Mouse (Mus musculus) megakaryocyte, embryonic 14.5 days (primary cell): ENCODE data around the gene Lhx9. TPM values are rescaled to one million over a fixed set of nuclear protein-coding genes. Genes with fewer than 3 reads are reported as not detected.

Experiments
- H3K27me3 ChIP-seq: replicated peaks from 2 replicates; pipeline ENCODE3; 2012; ENCODE audit warnings: inconsistent platforms
- H3K36me3 ChIP-seq: replicated peaks from 2 replicates; pipeline ENCODE3; 2012; ENCODE audit warnings: low read length, inconsistent platforms, mixed read lengths
- H3K4me1 ChIP-seq: 2 replicates; pipeline ENCODE4 v1.6.1; 2012; ENCODE audit warnings: inconsistent platforms
- H3K4me3 ChIP-seq: replicated peaks from 2 replicates; pipeline ENCODE3; 2012; ENCODE audit warnings: moderate library complexity, mild to moderate bottlenecking, inconsistent platforms
- H3K9me3 ChIP-seq: 2 replicates; pipeline ENCODE4 v1.6.1; 2012; ENCODE audit warnings: inconsistent platforms
- FLI1 ChIP-seq: IDR thresholded peaks from 2 replicates; pipeline ENCODE4 v1.6.1; 2012; ENCODE audit warnings: low read length, inconsistent platforms, mixed read lengths
- GATA1 ChIP-seq: IDR thresholded peaks from 3 replicates; pipeline ENCODE4 v1.6.1; 2012; ENCODE audit warnings: mixed read lengths, low read length, inconsistent platforms, borderline replicate concordance
- polyA plus RNA-seq: library from polyadenylated mRNA; stranded (reverse); fragments of >175 nt; gene quantifications from 2 replicates; pipeline ENCODE4 v1.2.3, GENCODE M21; 2012; ENCODE audit warnings: low replicate concordance; ENCODE audit not compliant: insufficient read depth

Lhx9 gene
- polyA plus RNA-seq, 1 experiment = not detected

DNA sequence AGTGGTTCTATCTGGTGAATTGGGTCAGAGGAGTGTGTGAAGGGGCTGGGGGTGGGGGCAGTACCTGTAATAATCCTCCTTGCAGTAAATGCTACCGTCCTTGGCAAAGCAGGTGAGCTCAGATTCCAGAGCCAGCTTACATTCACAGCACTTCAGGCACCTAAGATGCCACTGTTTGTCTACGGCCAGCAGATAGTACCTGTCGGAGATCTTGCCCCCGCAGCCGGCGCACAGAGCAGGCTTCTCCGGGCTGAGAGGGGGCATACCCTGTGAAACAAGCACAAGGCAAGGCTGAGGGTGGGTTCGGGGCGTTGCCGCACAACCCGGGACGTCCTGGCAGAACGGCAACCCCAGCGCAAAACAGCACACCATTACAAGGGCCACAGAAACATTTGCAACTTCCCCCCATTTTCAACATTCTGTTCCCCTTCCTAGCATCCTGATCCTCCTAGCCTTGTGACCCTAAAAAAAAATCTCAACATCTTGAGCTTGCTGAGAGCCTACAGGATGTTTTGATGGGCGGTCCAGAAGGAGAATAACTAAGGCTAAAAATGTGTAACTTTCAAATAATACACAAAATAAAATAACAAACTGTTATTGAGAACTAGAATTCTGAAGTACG lies 8.5 kb downstream of the Lhx9 start:
- Histone ChIP-seq H3K27me3 (peaks cover 92% of the 10 kb centered on the region), H3K9me3 (peaks cover 5% of the 10 kb centered on the region; the same call in 1 of the 2 replicates), H3K36me3 (no peaks in the 10 kb centered on the region), H3K4me3 (no peak overlapping the region), H3K4me1 (peaks cover 54% of the 10 kb centered on the region)
- no peak for TF ChIP-seq GATA1

DNA sequence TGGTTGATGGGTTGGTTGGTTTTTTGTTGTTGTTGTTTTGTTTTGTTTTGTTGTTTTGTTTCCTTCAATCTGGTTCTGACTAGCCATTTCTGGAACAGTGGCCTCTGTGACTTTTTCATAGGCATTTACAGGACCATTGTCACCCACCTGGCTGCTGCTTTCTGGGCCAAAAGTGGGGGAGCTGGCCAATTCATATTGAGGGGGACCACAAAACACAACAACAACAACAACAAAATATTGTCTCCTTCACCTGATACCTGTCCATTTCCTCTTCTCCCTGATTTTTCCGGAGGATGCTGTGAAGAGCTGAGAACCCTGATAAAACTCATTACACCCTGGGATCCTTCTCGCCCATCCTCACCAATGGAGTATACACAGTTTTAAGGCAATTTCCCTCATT lies 9.1 kb downstream of the Lhx9 start:
- peaks cover 90% of the 10 kb centered on the region for H3K27me3 ChIP-seq
- TF ChIP-seq FLI1 (no peak), GATA1 (no peak)

DNA sequence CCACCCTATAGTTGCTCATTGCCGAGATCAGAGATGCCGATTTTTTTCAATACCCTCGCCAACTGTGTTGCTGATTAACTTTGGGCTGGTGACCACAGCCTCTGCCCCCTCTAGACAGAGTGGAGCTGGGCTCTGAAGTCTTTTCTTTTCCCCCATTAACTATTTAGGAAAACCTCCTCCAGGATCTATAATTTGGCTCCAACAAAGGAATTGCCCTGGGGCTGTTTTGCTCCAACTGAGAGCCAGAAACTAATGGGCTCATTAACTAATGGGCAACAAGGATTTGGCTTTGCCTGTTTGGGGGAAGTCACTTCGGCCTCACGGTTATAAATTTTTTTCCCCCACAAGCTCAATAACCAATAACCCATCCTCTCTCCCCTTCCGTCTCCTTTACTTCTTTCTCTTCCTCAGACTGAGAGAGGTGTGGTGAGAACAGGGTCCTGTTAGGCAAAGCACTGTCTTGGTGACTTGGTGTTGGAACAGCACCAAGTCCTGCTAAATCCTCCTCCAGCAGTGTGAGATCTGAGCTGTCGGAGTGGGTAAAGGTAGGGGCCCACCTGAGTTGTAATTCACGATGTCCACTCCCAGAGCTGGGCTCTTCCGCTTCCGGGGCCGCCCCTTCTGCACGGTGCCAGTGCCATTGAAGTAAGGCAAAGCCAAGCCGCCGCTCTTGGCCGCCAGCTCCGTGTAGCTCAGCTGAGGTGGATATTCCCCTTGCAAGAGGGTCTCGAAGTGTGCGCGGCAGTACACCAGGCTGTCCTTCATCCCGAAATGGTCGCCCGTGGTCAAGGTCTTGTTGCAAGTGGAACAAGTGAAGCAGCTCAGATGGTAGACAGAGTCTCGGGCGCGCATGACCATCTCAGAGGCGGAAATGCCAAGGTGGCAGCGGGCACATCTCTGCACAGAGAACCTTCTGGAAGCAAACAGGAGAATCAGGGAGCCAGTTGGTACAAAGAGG lies 10.3 kb downstream of the Lhx9 start:
- Histone ChIP-seq H3K4me1 (peaks cover 42% of the 10 kb centered on the region), H3K36me3 (no peaks in the 10 kb centered on the region), H3K4me3 (peak overlapping the region; percentile 86), H3K9me3 (peaks cover 5% of the 10 kb centered on the region; the same call in 1 of the 2 replicates), H3K27me3 (peaks cover 83% of the 10 kb centered on the region)
- TF ChIP-seq FLI1 (no peak), GATA1 (no peak)

More for the DNA sequence above, 9.1 kb downstream of the Lhx9 start:
- no peak overlapping the region for H3K4me3 ChIP-seq
- no peaks in the 10 kb centered on the region for H3K36me3 ChIP-seq
- H3K4me1 ChIP-seq = peaks cover 54% of the 10 kb centered on the region
- H3K9me3 ChIP-seq = peaks cover 5% of the 10 kb centered on the region; the same call in 1 of the 2 replicates

DNA sequence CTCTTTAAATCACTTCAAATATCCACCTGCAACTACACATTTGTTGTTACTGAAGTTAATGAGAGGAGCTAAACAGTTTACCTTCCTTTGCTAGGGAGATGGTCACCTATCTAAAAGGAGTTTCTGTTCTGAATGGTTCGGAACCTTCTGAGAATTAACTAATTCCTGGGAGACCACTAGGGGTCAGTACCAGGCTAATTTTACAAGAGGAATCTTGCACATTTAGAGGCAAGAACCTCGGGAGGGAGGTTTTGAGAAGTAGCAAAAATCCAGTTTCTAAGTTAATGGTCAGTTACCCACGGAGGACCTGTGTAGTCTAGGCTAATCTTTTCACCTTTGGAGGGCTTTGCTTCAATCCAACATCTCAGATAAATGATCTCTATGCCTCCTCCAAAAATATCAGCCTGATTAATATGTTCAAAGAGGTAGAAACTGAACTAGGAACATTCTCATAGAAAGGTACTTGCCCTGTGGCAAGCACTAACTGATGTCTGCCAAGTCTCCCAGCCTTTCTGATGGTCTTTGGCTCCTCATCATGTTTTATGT lies 12.9 kb downstream of the Lhx9 start:
- H3K4me1 ChIP-seq = peaks cover 28% of the 10 kb centered on the region
- peaks cover 5% of the 10 kb centered on the region; the same call in 1 of the 2 replicates for H3K9me3 ChIP-seq
- TF ChIP-seq GATA1 (no peak), FLI1 (no peak)
- no peak overlapping the region for H3K4me3 ChIP-seq
- H3K27me3 ChIP-seq = peaks cover 70% of the 10 kb centered on the region
- H3K36me3 ChIP-seq = no peaks in the 10 kb centered on the region

DNA sequence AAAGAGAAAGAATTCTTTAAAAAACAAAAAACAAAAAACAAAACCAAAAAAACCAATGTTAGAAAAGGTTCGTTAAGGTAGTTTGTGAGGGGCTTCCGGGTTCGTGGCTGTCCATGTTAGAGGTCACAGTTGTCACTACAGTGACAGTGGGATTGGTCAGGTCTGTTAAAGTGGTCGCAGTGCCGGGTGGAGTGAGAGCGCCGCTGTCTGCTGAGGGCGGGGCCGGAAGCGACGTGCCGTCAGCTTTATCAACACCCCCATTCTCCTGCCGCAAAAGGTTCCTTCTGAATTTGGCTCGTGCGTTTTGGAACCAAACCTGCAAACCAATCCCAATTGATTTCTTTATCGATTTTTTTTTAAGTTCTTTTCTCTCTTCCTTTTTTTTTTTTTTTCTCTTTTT lies 17.1 kb downstream of the Lhx9 start:
- H3K27me3 ChIP-seq = peaks cover 29% of the 10 kb centered on the region
- H3K36me3 ChIP-seq = no peaks in the 10 kb centered on the region
- H3K4me3 ChIP-seq = peak overlapping the region; percentile 91
- TF ChIP-seq GATA1 = no peak
- TF ChIP-seq FLI1 = no peak
- no peaks in the 10 kb centered on the region for H3K9me3 ChIP-seq
- H3K4me1 ChIP-seq = peaks cover 13% of the 10 kb centered on the region

DNA sequence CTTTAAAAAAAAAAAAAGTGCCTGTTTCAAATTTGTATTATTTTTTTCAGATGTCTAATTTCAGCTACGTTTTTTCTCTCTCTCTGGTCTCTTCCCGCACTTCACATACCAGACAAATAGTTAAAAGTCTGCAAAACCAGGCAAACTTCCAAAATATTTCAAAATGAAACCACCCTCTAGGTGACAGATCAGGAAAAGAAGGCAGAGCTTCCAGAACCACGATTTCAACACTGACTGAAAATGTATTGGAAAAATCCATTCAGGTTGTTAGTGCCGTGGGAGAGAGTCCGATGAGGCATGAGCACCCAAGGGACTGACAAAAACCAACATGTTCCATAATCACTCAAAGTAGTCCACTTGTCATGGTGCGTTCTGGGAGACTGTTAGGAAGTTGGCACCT lies 21.5 kb downstream of the Lhx9 start:
- H3K36me3 ChIP-seq = no peaks in the 10 kb centered on the region
- H3K4me1 ChIP-seq = peaks cover 18% of the 10 kb centered on the region
- TF ChIP-seq GATA1 (no peak), FLI1 (no peak)
- H3K4me3 ChIP-seq = no peak overlapping the region
- H3K27me3 ChIP-seq = peaks cover under 1% of the 10 kb centered on the region
- no peaks in the 10 kb centered on the region for H3K9me3 ChIP-seq

DNA sequence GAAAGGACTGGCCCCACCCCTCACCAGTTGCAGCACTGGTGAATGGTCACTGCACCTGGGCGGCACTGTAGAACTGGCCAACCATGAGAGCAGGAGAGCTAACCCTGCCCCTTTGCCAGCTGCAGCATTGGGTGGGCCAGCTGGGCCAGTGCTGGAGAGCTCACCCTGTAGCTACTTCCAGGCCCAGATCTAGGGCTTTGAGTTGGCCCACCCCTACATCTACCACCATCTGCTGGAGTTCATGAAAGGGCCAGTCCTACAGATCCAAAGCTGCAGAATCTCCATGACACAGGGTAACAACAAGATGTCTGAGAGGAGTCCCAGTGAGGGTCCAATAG lies 25.4 kb downstream of the Lhx9 start:
- Histone ChIP-seq H3K36me3 (no peaks in the 10 kb centered on the region), H3K9me3 (no peaks in the 10 kb centered on the region), H3K27me3 (peaks cover 2% of the 10 kb centered on the region), H3K4me1 (peaks cover 16% of the 10 kb centered on the region), H3K4me3 (peak overlapping the region; percentile 82)
- no peak for TF ChIP-seq FLI1

DNA sequence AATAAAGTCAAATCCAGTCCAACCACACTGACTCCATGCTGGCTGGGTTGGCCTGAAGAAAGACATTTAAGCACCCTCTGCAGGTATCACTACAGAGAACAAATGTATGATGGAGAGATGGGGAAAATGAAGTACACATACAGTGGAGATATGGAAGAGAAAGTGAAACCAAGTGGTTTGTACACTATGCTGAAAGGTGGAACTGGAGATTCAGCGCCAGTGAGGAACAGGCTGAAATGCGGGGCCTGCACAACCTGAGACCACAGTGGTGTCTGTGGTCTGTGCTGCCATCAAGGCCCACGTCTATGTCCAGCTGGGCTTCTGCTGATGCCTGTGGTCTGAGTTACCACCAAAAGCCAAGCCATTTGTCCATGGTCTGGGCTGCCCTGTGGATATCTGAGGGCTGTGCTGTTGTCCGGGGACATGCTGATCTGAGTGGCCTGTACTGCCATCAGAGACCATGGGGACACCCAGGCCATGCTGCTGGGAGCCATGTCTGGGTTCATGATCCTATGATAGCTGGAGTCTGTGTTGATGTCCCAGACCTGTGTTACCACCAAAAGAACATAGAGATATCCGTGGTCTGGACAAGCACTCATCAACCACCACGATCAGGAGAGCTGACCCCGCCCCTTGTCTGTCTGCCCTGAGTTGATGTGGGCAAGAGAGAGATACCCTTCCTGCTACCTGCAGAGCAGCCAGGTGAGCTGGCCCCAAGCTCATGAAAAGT lies 26.0 kb downstream of the Lhx9 start:
- Histone ChIP-seq H3K36me3 (no peaks in the 10 kb centered on the region), H3K27me3 (peaks cover 2% of the 10 kb centered on the region), H3K4me1 (peaks cover 16% of the 10 kb centered on the region), H3K9me3 (no peaks in the 10 kb centered on the region), H3K4me3 (peak overlapping the region; percentile 82)
- no peak for TF ChIP-seq GATA1

DNA sequence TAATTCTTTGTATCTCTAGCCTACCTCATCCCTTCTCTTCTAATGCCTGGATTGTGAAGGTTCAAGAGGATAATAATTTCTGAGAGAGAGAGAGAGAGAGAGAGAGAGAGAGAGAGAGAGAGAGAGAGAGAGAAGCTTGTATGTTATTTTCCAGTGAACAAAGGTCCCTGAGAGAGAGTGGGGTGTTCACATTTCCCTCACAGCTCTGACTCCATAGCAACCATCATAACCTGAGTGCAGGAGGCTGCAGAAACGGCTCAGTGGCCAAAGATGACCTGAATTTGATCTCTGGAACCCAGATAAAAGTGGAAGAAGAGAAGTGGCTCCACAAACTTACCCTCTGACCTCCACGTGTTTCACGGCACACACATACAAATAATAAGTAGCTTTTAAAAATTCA lies 46.6 kb downstream of the Lhx9 start:
- H3K9me3 ChIP-seq = no peaks in the 10 kb centered on the region
- H3K4me1 ChIP-seq = no peaks in the 10 kb centered on the region
- no peaks in the 10 kb centered on the region for H3K27me3 ChIP-seq
- H3K4me3 ChIP-seq = no peak overlapping the region
- no peaks in the 10 kb centered on the region for H3K36me3 ChIP-seq
- TF ChIP-seq GATA1 (no peak), FLI1 (no peak)
